Mouse (Mus musculus) lung, adult 2 months (tissue): ENCODE results near the gene Ints11. TPM values are rescaled to one million over a fixed set of nuclear protein-coding genes. Genes with fewer than 3 reads are reported as not detected.

Experiments used
- DNase-seq: peaks from one replicate; pipeline ENCODE4 v3.0.0; 2022
- H3K4me1 ChIP-seq: fragments of 200-500 bp; 2 replicates; pipeline ENCODE4 v1.6.1; 2011; ENCODE audit warnings: low read length; ENCODE audit not compliant: control insufficient read depth, insufficient read depth
- H3K4me3 ChIP-seq: fragments of 200-500 bp; replicated peaks from 2 replicates; pipeline ENCODE3; 2011; ENCODE audit warnings: low read depth, mild to moderate bottlenecking, control low read depth, low read length; ENCODE audit errors: extremely low read depth
- CTCF ChIP-seq: fragments of 200-500 bp; IDR thresholded peaks from 2 replicates; pipeline ENCODE4 v1.5.1; 2011; ENCODE audit warnings: mild to moderate bottlenecking, low read length, control low read depth; ENCODE audit not compliant: insufficient read depth
- POLR2A ChIP-seq: fragments of 200-500 bp; IDR thresholded peaks from 2 replicates; pipeline ENCODE4 v1.6.1; 2011; ENCODE audit warnings: low read depth, mild to moderate bottlenecking, control low read depth, low read length, borderline replicate concordance; ENCODE audit errors: extremely low read depth
- WGBS: fragments of 180-500 bp; shearing (Covaris S2); methylation state at CpG from one replicate; pipeline ENCODE4 v1.1.7; 2018; 5-methylcytosine and 5-hydroxymethylcytosine counted together
- polyA plus RNA-seq: library from polyadenylated mRNA; depleted of rRNA; stranded (reverse); fragments of >200 nt; gene quantifications from 2 replicates; pipeline ENCODE4 v1.2.3, GENCODE M21; 2012

Ints11 gene
- polyA plus RNA-seq, 1 experiment = 26.7 TPM

DNA sequence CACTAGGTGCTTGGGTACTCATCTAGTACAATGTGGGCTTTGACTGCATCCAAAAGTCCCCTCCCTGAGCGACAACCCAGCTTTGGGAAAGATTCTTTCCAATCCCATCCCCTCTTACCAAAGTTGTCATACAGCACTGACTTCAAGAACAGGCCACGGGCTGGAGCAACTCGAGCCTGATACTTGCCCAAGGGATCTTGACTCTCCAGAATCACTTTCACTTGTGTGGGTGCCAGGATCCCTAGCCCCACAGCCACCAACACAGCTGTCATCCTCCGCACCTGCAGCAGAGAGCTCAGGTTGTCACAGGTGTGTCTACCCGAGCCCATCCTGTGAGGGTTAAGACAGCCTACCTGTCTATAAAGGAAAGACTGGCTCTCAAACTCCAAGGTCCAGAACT lies 20.0 kb downstream of the Ints11 start:
- no peak for DNase-seq
- WGBS = 81% methylated on average over 5 of the region's 5 CpGs
- TF ChIP-seq POLR2A (no peak), CTCF (no peak)

DNA sequence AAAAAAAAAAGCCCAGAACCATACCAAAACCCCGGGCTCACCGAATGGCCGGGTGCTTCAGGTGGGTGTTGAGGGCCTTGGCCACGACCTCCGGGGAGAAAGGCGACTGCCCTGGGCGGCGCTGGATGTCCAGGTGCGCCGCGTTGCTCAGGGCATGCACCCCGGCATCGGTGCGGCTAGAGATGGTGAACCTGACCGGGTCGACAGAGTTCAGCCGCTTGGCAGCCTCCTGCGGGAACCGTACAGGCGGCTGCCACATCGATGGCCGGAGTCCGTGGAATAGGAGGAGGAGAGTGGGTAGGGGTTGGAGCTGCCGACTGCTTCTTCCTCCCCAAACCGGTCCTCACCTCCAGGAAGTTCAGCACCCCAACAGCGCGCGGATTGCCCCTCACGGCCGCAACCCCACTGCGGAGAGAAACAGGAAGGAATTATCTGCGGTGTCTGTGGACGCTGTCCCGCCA lies 21.7 kb downstream of the Ints11 start:
- no peak for DNase-seq
- Histone ChIP-seq H3K4me3 (peak overlapping the region; percentile 89), H3K4me1 (peaks cover 21% of the 10 kb centered on the region)
- TF ChIP-seq CTCF (no peak), POLR2A (no peak)
- under 1% methylated on average over 34 of the region's 34 CpGs for WGBS

More for the DNA sequence above, 20.0 kb downstream of the Ints11 start:
- Histone ChIP-seq H3K4me1 (peaks cover 13% of the 10 kb centered on the region), H3K4me3 (no peak overlapping the region)

DNA sequence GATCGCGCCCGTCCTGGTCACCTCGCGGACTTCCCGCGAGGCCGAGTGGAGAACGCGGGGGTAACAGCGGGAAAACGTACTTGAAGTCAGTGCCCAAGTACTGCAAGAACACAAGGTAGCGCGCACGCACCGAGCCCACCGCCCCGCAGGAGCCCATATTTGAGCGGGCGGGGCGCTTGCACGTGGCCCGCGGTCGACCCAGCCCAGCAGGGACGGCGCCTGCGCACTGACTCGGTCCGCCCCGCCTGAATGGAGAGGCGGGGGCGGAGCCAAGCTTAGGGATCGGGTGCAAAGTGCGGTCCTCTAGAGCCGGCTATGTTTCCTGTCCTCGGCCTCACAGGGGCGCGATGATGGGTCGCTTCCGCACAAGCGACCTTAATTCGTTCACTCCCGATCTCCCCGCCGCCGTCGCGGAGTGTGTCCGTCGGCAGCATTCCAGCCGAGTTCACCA lies 22.2 kb downstream of the Ints11 start, which contains the start of the genes Pusl1 and Acap3:
Gene Pusl1, minus strand, starts transcription at position 231 of the 451 bp plus-strand sequence.
Gene Acap3, plus strand, starts transcription at position 272 of the 451 bp plus-strand sequence.
- DNase-seq = peak; percentile 95
- peaks cover 21% of the 10 kb centered on the region for H3K4me1 ChIP-seq
- WGBS = under 1% methylated on average over 52 of the region's 52 CpGs
- TF ChIP-seq CTCF (no peak), POLR2A (peak; percentile 23; the same call in 1 of the 2 replicates)
- peak within 1 kb of the TSS; percentile 89 for H3K4me3 ChIP-seq

DNA sequence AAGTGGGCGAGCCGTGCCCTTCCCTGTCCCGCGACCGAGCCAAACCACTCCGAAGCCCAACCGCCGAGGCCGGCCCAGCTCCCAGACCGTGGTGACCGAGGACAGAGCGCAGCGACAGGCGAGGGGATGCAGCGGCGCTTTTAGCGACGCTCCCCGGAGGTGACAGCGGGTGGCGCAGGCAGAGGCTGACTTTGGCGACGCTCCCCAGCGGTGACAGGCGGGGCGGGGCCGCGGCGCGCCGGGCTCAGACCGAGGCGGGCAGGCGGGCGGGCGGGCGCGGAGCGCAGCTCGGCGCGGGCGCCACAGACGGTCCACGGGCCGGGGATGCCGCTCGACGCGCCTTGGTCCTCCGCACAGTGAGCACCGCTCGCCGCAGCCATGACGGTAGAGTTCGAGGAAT lies 22.7 kb downstream of the Ints11 start:
- DNase-seq = peak; percentile 80
- peaks cover 21% of the 10 kb centered on the region for H3K4me1 ChIP-seq
- no peak for TF ChIP-seq CTCF
- TF ChIP-seq POLR2A = peak; percentile 69; the same call in 1 of the 2 replicates
- peak overlapping the region; percentile 89 for H3K4me3 ChIP-seq
- under 1% methylated on average over 56 of the region's 56 CpGs for WGBS

DNA sequence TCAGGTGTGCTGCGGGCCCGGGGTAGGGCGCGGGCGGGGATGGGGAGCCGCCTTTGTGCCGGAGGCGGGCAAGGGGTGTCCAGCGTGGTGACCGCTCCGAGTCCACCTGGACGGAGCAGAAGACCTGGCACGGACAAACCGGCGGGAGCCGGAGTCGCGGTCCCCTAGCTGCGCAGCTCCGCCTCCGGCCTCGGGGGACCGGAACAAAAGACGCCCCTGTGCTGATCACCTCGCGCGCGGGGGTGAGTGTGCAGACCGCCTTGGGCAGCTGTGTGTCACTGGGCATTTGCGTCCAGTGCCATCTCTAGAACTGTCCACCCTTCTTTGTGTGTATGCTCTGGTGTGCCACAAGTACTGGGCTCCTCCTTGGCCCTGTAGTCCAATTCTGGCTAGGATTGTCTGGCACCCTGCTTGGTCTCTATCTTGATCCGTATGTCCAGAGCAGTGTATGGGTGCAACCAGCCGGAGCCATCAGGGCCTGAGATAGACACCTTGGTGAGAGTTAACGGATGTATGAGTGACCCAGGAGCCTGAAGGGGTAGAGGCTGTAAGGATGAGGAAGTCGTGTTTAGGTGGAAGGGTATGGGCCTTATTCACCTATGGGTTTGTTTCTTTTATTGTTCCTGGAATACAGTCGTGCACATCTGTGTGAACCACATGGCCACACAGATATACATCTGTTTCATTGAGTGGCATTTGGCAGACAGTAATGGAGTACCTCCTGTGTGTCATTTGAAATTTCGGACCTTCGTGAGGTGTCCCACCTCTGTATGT lies 23.3 kb downstream of the Ints11 start:
- DNase-seq = peak; percentile 36

DNA sequence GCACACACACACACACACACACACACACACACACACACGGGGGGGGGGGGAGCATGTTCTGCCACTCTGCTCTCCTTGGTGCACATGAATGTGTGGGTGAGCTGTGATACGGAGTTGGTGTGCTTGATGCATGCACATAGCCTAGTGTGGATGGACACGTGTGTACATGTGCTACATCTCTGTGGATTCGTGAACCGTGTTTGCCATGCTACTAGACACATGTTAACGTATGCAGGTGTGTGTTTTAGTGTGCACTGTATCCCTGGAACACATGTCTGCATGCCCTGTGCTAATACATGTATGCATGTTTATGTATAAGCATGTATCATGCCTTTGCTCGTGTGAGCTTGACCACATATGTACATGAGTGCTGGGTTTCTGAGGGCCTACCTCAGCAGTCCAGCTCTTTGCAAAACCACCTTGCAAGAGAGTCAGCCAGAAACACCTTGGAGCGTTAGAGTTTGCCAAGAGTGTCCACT lies 23.9 kb downstream of the Ints11 start:
- no peak for DNase-seq
- WGBS = 55% methylated on average over 8 of the region's 8 CpGs
- Histone ChIP-seq H3K4me3 (peak overlapping the region; percentile 89), H3K4me1 (peaks cover 21% of the 10 kb centered on the region)
- TF ChIP-seq CTCF = no peak
- TF ChIP-seq POLR2A = no peak

More for the DNA sequence above, 23.3 kb downstream of the Ints11 start:
- TF ChIP-seq POLR2A = no peak
- TF ChIP-seq CTCF = no peak
- peaks cover 21% of the 10 kb centered on the region for H3K4me1 ChIP-seq
- WGBS = 3% methylated on average over 35 of the region's 37 CpGs
- peak overlapping the region; percentile 89 for H3K4me3 ChIP-seq

DNA sequence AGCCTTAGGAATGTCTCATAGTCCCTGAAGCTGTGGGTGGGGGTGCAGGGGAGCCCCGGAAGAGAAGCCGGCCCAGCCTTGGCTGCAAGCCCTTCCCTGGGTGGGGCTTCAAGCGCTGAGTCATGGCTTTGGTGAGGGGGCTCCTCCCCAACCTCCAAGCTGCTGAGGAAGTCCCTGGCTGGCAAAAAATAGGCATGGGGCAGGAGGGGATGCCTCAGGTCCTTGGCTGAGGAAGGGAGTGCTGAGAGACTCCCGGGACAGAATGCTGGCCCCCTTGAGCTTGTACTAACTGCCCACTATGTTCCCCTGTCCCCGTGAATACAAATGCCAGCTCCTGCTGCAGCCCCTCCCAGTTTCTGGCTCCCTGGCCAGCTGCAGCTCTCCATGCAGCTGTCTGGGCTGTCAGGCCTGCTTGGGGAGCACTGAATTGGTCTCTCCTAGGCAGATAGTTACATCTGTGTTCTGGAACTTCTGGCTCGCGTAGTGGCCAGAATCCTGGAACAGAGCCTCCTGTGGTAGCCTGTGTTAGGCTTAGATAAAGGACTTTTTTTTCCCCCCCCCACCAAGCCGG lies 25.1 kb downstream of the Ints11 start:
- WGBS = 9% methylated on average over 8 of the region's 8 CpGs
- TF ChIP-seq POLR2A (peak; percentile 34; the same call in 1 of the 2 replicates), CTCF (no peak)
- DNase-seq = peak; percentile 76
- Histone ChIP-seq H3K4me3 (peak overlapping the region; percentile 39), H3K4me1 (peaks cover 21% of the 10 kb centered on the region)

DNA sequence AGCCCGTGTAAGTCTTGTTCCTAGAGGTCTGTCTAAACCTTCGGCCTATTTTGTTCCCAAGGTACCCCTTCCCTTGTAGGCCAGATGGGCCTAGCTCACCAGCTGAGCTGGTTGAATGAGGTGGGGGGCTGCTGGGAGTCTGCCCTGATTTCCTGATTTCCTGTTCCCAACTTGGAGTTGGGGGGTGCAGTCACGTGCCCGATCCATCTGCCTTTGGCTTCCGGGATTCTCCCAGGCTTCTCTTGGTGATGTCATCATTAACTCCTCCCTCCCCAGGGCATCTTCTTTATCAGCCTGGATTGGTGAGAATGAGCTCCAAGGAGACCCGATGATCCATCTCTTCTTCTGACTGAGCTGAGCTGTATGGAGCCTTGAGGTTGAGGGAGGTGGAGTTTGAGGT lies 25.9 kb downstream of the Ints11 start:
- Histone ChIP-seq H3K4me3 (peak overlapping the region; percentile 19), H3K4me1 (peaks cover 21% of the 10 kb centered on the region)
- peak; percentile 27; the same call in 1 of the 2 replicates for TF ChIP-seq POLR2A
- TF ChIP-seq CTCF = no peak
- DNase-seq = no peak
- WGBS = 33% methylated on average over 6 of the region's 6 CpGs

DNA sequence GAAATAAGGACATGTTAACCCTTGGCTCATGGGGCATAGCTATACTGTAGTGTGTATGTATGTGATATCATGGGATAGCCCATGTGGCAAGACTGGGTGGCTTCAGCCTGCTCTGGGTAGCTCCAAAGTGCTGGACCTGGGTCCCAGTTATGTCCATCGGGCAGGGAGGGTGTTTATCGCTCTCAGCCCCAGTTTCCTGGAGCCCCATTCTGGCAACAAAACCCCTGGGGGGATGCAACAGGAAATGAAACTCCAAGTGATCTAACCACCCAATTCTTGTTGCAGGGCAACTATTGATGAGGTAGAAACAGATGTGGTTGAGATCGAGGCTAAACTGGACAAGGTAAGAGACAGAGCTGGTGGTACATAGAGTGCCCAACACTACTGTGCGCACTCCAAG lies 26.5 kb downstream of the Ints11 start:
- WGBS = 70% methylated on average over 4 of the region's 4 CpGs
- no peak for DNase-seq
- no peak for TF ChIP-seq POLR2A
- TF ChIP-seq CTCF = no peak
- H3K4me3 ChIP-seq = no peak overlapping the region
- peaks cover 22% of the 10 kb centered on the region for H3K4me1 ChIP-seq
